Mouse (Mus musculus): Measurements from ENCODE around the gene Mphosph10. TPM values are rescaled to one million over a fixed set of nuclear protein-coding genes. Genes with fewer than 3 reads are reported as not detected.

The Mphosph10 gene
- polyA plus RNA-seq (2014; fragmentation: Nextera tagmentation; extraction: Ambion mirVana) = 19.6 and 25.2 TPM in 2 replicates

DNA sequence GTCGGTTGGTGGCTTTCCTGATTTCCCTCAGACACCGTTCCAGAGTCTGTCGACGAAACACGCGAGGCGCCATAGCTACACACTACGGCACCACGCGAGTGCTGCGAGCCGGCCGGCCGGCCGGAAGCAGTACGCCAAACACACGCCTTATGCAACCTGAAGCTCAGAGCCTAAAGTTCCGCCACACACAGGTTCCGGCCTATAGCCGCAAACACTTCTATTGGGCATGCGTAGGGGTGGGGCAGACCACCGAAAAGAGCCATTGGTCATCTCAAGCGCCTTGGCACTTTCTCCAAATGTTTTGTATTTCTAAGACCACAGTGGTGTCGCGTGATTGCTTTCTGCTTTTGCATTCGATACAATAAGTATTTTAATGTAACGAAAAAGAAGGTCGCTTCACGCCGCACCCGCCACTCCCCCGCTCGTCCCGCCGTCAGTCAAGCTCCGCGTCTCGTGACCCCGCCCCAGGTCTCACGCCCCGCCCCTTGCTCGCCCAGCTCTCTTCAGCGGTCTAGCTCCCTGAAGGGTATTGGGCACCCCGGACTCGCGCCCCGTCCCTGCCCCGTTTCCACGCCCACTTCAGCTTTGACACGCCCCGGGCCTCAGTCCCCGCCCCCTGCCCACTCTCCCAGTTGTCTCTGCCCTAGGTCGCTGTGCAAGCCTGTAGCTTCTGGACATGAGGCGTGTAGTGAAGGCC lies at the start of gene Mphosph10, which contains the start of gene Mcee:
Mphosph10 (minus strand) TSS at position 147 of the 697 bp plus-strand sequence.
Mcee (plus strand) TSS at position 486 of the 697 bp plus-strand sequence.
- Histone ChIP-seq H3K4me3 (replicated peaks; ENCODE audit: low read depth, low read length) (peak within 1 kb of the TSS; percentile 67), H3K4me1 (ENCODE audit: control insufficient read depth, insufficient read depth, low read length) (peaks cover 11% of the 10 kb centered on the region; the same call in 1 of the 2 replicates), H3K9me3 (ENCODE audit: control insufficient read depth, low read length) (no peaks in the 10 kb centered on the region), H3K9ac (replicated peaks; ENCODE audit: low read length) (peak within 1 kb of the TSS; percentile 76), H3K4me2 (ENCODE audit: low read length) (peak within 1 kb of the TSS; percentile 77), H3K27ac (replicated peaks; ENCODE audit: low read depth, low read length) (peak within 1 kb of the TSS; percentile 55), H3K36me3 (ENCODE audit: control insufficient read depth, insufficient read depth, low read length) (peaks cover 22% of the 10 kb centered on the region), H3K27me3 (ENCODE audit: control insufficient read depth, insufficient read depth, low read length) (no peaks in the 10 kb centered on the region)
- WGBS = under 1% methylated on average over 54 of the region's 54 CpGs
- ATAC-seq (ENCODE audit: low FRiP score, low TSS enrichment) (peak; percentile 98), DNase-seq (peak; percentile 95)

DNA sequence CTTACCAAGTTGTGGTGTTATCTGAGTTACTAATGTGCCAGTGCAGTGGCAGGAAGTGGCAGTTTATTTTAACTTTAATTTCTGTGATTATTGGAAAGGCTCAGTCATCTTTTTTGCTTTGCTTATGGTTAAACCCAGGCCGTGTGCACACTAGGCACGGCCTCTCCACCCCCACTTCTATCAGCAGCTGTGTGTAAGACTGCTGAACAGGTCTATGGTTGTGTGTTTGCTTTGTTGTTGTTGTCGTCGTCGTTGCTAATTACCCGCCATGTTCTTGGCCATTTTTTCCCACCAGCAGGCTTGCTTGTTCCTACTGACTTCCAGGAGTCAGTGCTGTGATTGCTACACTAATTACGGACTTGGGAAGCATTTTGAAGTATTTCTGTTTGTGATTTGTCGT lies 48.5 kb upstream of the Mphosph10 start:
- 84% methylated on average over 8 of the region's 8 CpGs for WGBS
- Histone ChIP-seq H3K4me1 (ENCODE audit: control insufficient read depth, insufficient read depth, low read length) (no peaks in the 10 kb centered on the region), H3K9ac (replicated peaks; ENCODE audit: low read length) (no peak overlapping the region), H3K4me2 (ENCODE audit: low read length) (no peak overlapping the region), H3K27ac (replicated peaks; ENCODE audit: low read depth, low read length) (no peak overlapping the region), H3K36me3 (ENCODE audit: control insufficient read depth, insufficient read depth, low read length) (no peaks in the 10 kb centered on the region), H3K4me3 (replicated peaks; ENCODE audit: low read depth, low read length) (no peak overlapping the region), H3K9me3 (ENCODE audit: control insufficient read depth, low read length) (no peaks in the 10 kb centered on the region), H3K27me3 (ENCODE audit: control insufficient read depth, insufficient read depth, low read length) (no peaks in the 10 kb centered on the region)
- DNase-seq = no peak
- no peak for ATAC-seq (ENCODE audit: low FRiP score, low TSS enrichment)

DNA sequence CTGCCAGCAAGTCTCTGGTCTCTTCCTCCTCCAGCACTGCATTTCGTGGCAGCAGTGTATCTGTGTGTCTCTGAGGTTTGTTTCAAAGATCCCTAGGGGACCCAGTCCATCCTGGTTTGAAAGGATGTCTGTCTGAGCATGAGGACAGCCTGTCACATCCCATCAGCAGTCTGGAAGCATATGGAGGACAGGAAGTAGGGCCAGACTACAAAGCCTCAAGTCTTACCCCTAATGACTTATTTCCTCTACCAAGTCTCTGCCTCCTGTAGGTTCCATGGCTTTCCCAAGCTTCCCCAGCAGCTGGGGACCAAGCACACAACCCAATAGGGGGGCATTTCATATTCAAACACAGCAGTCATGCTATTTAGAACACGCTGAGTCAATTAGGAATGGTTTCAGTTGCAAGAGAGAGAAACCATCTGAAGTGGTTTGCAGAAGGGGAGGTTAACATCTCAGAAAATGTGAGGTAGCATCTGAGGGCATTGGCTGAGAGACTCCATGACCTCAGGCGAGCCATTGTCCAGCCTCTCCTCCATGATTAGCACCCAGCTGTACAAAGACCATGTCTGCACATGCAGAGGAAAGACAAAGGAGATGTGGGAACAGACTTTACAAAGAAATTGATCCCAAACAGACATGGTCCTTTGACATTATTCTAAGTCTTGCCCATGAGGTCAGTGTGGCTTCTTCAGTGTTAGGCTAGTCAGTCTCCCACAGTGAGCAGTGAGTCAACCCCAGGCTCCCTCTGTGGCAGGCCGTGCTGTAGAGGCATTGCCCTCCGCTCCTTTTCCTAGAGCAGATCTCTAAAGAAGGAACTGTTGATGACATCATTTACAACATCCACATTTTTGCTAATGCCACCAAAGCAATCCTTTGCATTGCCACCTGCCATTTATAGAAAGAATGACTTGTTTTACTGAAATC lies 47.8 kb upstream of the Mphosph10 start:
- no peak for ATAC-seq (ENCODE audit: low FRiP score, low TSS enrichment)

DNA sequence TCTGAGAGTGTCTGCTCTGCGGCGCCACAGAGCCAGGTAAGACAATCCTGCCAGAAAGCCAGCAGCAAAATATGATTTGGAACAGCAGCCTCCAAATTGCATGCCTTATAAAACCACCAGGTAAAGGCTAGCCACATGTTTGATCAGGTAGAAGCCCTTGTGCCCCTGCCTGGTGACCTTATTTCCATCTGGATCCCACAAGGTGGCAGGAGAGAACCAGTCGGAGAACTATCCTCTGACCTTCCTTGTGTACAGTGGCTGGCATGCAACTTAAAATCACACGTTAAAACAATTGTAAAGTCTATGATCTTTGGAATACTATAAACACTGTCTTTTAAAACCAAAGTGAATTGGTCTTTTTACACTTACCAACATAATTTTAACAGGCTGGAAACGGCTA lies 32.8 kb upstream of the Mphosph10 start:
- Histone ChIP-seq H3K27ac (replicated peaks; ENCODE audit: low read depth, low read length) (no peak overlapping the region), H3K27me3 (ENCODE audit: control insufficient read depth, insufficient read depth, low read length) (no peaks in the 10 kb centered on the region), H3K9me3 (ENCODE audit: control insufficient read depth, low read length) (no peaks in the 10 kb centered on the region), H3K4me1 (ENCODE audit: control insufficient read depth, insufficient read depth, low read length) (no peaks in the 10 kb centered on the region), H3K4me3 (replicated peaks; ENCODE audit: low read depth, low read length) (no peak overlapping the region), H3K4me2 (ENCODE audit: low read length) (no peak overlapping the region), H3K36me3 (ENCODE audit: control insufficient read depth, insufficient read depth, low read length) (no peaks in the 10 kb centered on the region), H3K9ac (replicated peaks; ENCODE audit: low read length) (no peak overlapping the region)
- ATAC-seq (ENCODE audit: low FRiP score, low TSS enrichment) (no peak), DNase-seq (peak; percentile 59)
- 64% methylated on average over 5 of the region's 5 CpGs for WGBS

More for the DNA sequence above, 47.8 kb upstream of the Mphosph10 start:
- Histone ChIP-seq H3K9ac (replicated peaks; ENCODE audit: low read length) (no peak overlapping the region), H3K4me1 (ENCODE audit: control insufficient read depth, insufficient read depth, low read length) (no peaks in the 10 kb centered on the region), H3K4me3 (replicated peaks; ENCODE audit: low read depth, low read length) (no peak overlapping the region), H3K9me3 (ENCODE audit: control insufficient read depth, low read length) (no peaks in the 10 kb centered on the region), H3K27ac (replicated peaks; ENCODE audit: low read depth, low read length) (0 out of 2 replicates have a peak overlapping the region, but pooled peaks have one; percentile 13), H3K4me2 (ENCODE audit: low read length) (no peak overlapping the region), H3K27me3 (ENCODE audit: control insufficient read depth, insufficient read depth, low read length) (no peaks in the 10 kb centered on the region), H3K36me3 (ENCODE audit: control insufficient read depth, insufficient read depth, low read length) (no peaks in the 10 kb centered on the region)
- WGBS = 41% methylated on average over 5 of the region's 5 CpGs
- DNase-seq = no peak

DNA sequence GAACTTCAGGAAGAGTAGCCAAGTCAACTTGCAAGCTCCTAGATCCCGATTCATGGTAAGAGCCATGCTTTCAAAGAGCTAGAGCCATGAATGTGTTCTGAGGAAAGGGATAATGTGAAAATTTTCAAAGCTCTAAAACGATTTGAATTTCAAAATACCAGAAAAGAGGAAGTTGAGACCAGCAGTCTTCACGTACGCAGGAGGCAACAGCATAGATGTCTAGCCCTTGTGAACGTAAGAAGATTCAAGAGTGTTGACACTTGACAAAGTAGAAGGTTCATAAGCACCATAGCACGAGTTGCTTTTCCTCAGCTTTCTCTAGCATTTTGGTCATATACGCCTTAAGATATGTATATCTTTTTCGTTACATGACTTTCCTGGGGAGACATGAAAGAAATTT lies 11.9 kb upstream of the Mphosph10 start:
- DNase-seq (no peak), ATAC-seq (ENCODE audit: low FRiP score, low TSS enrichment) (no peak)
- Histone ChIP-seq H3K4me3 (replicated peaks; ENCODE audit: low read depth, low read length) (no peak overlapping the region), H3K9me3 (ENCODE audit: control insufficient read depth, low read length) (no peaks in the 10 kb centered on the region), H3K9ac (replicated peaks; ENCODE audit: low read length) (no peak overlapping the region), H3K27ac (replicated peaks; ENCODE audit: low read depth, low read length) (no peak overlapping the region), H3K27me3 (ENCODE audit: control insufficient read depth, insufficient read depth, low read length) (no peaks in the 10 kb centered on the region), H3K4me1 (ENCODE audit: control insufficient read depth, insufficient read depth, low read length) (no peaks in the 10 kb centered on the region), H3K4me2 (ENCODE audit: low read length) (no peak overlapping the region), H3K36me3 (ENCODE audit: control insufficient read depth, insufficient read depth, low read length) (no peaks in the 10 kb centered on the region)
- 95% methylated on average over 8 of the region's 8 CpGs for WGBS

DNA sequence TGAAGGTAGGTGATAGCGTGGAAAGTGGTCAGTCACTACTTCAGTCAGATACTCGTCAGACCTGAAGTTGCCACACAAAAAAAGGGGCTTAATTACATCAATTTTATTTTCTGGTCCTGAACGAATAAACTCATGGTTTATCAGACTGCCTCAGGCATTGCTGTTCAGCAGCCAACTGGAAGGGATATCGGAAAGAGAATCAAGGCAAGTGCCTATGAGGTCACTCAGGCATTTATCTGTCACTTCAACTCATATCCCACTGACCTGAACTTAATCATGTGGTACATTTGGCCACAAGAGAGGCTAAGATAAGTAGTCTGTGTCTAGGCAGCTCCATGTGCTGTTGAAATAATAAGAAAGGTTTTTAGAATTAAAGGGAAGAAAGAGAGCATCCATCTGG lies 10.4 kb upstream of the Mphosph10 start:
- no peak for DNase-seq
- Histone ChIP-seq H3K4me2 (ENCODE audit: low read length) (no peak overlapping the region), H3K4me1 (ENCODE audit: control insufficient read depth, insufficient read depth, low read length) (no peaks in the 10 kb centered on the region), H3K27me3 (ENCODE audit: control insufficient read depth, insufficient read depth, low read length) (no peaks in the 10 kb centered on the region), H3K36me3 (ENCODE audit: control insufficient read depth, insufficient read depth, low read length) (no peaks in the 10 kb centered on the region), H3K27ac (replicated peaks; ENCODE audit: low read depth, low read length) (no peak overlapping the region), H3K9ac (replicated peaks; ENCODE audit: low read length) (no peak overlapping the region), H3K9me3 (ENCODE audit: control insufficient read depth, low read length) (no peaks in the 10 kb centered on the region), H3K4me3 (replicated peaks; ENCODE audit: low read depth, low read length) (no peak overlapping the region)
- 94% methylated on average over 4 of the region's 4 CpGs for WGBS
- no peak for ATAC-seq (ENCODE audit: low FRiP score, low TSS enrichment)

DNA sequence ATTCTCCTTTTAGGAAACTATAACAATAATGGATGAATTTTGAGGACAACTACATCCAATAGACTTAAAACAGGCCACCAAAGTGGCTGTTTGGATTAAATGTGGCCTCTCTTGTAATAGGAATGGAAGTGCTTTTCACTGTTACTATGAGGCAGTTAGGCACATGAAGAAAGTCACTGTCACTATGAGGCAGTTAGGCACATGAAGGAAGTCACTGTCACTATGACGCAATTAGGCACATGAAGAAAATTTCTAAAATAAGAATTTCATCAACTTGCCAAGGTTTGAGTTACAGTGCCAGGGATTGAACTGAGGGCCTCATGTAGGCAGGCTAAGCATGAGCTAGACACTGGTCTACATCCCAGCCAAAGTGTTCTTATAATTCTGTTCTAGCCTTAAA lies 8.7 kb upstream of the Mphosph10 start:
- no peaks in the 10 kb centered on the region for H3K4me1 ChIP-seq (ENCODE audit: control insufficient read depth, insufficient read depth, low read length)
- H3K9me3 ChIP-seq (ENCODE audit: control insufficient read depth, low read length) = no peaks in the 10 kb centered on the region
- no peak overlapping the region for H3K4me3 ChIP-seq (replicated peaks; ENCODE audit: low read depth, low read length)
- no peaks in the 10 kb centered on the region for H3K36me3 ChIP-seq (ENCODE audit: control insufficient read depth, insufficient read depth, low read length)
- no peak overlapping the region for H3K27ac ChIP-seq (replicated peaks; ENCODE audit: low read depth, low read length)
- no peaks in the 10 kb centered on the region for H3K27me3 ChIP-seq (ENCODE audit: control insufficient read depth, insufficient read depth, low read length)
- DNase-seq = no peak
- no peak for ATAC-seq (ENCODE audit: low FRiP score, low TSS enrichment)
- H3K9ac ChIP-seq (replicated peaks; ENCODE audit: low read length) = no peak overlapping the region
- 100% methylated on average over 1 of the region's 1 CpGs for WGBS
- no peak overlapping the region for H3K4me2 ChIP-seq (ENCODE audit: low read length)

DNA sequence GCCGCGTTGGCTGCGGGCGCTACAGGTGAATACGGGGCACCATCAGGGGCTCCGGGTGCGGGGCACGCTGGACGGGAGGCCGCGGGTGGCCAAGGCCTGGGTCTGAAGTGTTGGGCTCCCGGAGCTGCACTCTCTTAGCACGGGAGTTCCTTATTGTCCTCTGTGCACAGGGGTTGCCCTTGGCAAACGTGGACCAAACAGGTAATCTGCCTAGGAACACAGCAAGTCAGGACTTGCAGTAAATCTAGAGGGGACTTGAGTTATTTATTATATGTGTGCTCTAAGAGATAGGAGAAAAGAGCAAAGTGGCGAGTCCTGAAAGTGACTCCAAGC lies 717 bp upstream of the Mphosph10 start:
- H3K4me3 ChIP-seq (replicated peaks; ENCODE audit: low read depth, low read length) = peak overlapping the region; percentile 67
- H3K27ac ChIP-seq (replicated peaks; ENCODE audit: low read depth, low read length) = peak overlapping the region; percentile 55
- 2% methylated on average over 15 of the region's 15 CpGs for WGBS
- DNase-seq (no peak), ATAC-seq (ENCODE audit: low FRiP score, low TSS enrichment) (no peak; the same call in 1 of the 2 replicates)
- H3K4me1 ChIP-seq (ENCODE audit: control insufficient read depth, insufficient read depth, low read length) = peaks cover 11% of the 10 kb centered on the region; the same call in 1 of the 2 replicates
- peak overlapping the region; percentile 77 for H3K4me2 ChIP-seq (ENCODE audit: low read length)
- peaks cover 18% of the 10 kb centered on the region for H3K36me3 ChIP-seq (ENCODE audit: control insufficient read depth, insufficient read depth, low read length)
- no peaks in the 10 kb centered on the region for H3K27me3 ChIP-seq (ENCODE audit: control insufficient read depth, insufficient read depth, low read length)
- H3K9ac ChIP-seq (replicated peaks; ENCODE audit: low read length) = peak overlapping the region; percentile 76
- no peaks in the 10 kb centered on the region for H3K9me3 ChIP-seq (ENCODE audit: control insufficient read depth, low read length)

Measured in midbrain, embryonic 14.5 days (tissue).